Mouse (Mus musculus) left cerebral cortex, postnatal 10 days (tissue): ENCODE data around the gene Samd5. TPM values are rescaled to one million over a fixed set of nuclear protein-coding genes. Genes with fewer than 3 reads are reported as not detected.
A peak's percentile ranks its signal among the peaks of the same experiment; 100 is the strongest.

ENCODE experiments used
- DNase-seq, 2 experiments: peaks; one replicate each; pipeline ENCODE4 v3.0.0; 2021 to 2022; ENCODE audit warnings: low spot score in 2 of 2, mixed read lengths in 1 of 2; ENCODE audit errors: extremely low spot score in 1 of 2
- intact Hi-C: fragments of 180-260 bp; cut with DNase I; formaldehyde crosslinking; loops from one replicate; pipeline ENCODE4 v1.15.1; 2025
- total RNA-seq, 2 experiments: library from RNA; stranded (reverse); gene quantifications; 2 replicates each; pipeline ENCODE4 v1.2.3; 2021

Gene Samd5
- total RNA-seq, 2 experiments from 2014 or later = 16.2 to 17.0 TPM

- intact Hi-C loops = no loop called here
- DNase-seq = peak in 1 of 2 experiments; percentile 51
Observed at GRCm38 (mm10) chr10:9602389-9602788, 72.6 kb downstream of the Samd5 start.

GRCm38 (mm10) chr10:9596228-9596627 is 78.8 kb downstream of the Samd5 start:
- intact Hi-C loops = no loop called here

GRCm38 (mm10) chr10:9594666-9595065 is 80.3 kb downstream of the Samd5 start:
- intact Hi-C loops = no loop called here
- DNase-seq = no peak

More at GRCm38 (mm10) chr10:9596228-9596627, 78.8 kb downstream of the Samd5 start:
- DNase-seq = no peak

GRCm38 (mm10) chr10:9590606-9591005 is 84.4 kb downstream of the Samd5 start:
- no peak for DNase-seq
- intact Hi-C loops = no loop called here

- peak in 1 of 2 experiments; percentile 46 for DNase-seq
Observed at GRCm38 (mm10) chr10:9586328-9586727, 88.7 kb downstream of the Samd5 start.

GRCm38 (mm10) chr10:9579374-9579773 is 95.6 kb downstream of the Samd5 start:
- DNase-seq = no peak
- intact Hi-C loops = loop anchor here (10.0 kb wide), 1 partner anchor 175 kb away; no protein-coding TSS in a partner anchor

More at GRCm38 (mm10) chr10:9586328-9586727, 88.7 kb downstream of the Samd5 start:
- intact Hi-C loops = no loop called here

- peak in 1 of 2 experiments; percentile 52 for DNase-seq
- intact Hi-C loops = loop anchor here (10.0 kb wide), 1 partner anchor 179 kb away; no protein-coding TSS in a partner anchor
Observed at GRCm38 (mm10) chr10:9575605-9576004, 99.4 kb downstream of the Samd5 start.

GRCm38 (mm10) chr10:9574135-9574534 is 100.9 kb downstream of the Samd5 start:
- intact Hi-C loops = loop anchor here (10.0 kb wide), 1 partner anchor 181 kb away; no protein-coding TSS in a partner anchor
- DNase-seq = no peak

Other genes with a start within 250 kb of the Samd5 start
- 10 to 100 TPM; 91.6 to 96.0 TPM for gene Stxbp5, start 225.9 kb upstream of the Samd5 start, total RNA-seq